Mouse (Mus musculus): Measurements from ENCODE around the gene Lmo3.

DNA sequence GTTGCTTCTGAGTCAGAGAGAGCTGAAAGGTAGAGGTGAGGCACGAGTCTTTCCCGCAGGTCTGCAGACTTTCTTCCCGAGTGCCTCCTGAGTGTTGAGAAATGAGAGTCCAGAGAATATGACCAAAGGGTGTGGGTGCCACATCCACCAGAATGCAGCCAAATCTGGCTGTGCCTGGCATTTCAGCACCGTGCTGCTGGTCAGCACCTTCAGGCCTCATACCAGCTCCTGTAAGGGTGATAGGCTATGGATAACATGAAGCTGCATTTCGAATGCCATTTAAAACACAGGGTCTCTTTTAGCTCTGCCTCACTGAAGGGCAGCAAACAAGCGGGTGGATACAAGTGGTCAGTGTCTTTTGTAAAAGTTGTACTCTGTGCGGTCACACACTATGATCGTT lies 1.5 kb upstream of the Lmo3 start:
- no peak for TF ChIP-seq CTCF (IDR thresholded peaks at IDR 0.05; ENCODE audit: borderline replicate concordance, insufficient read depth, low read length)
- no peak for TF ChIP-seq POLR2A (IDR thresholded peaks at IDR 0.05; ENCODE audit: low read depth, low read length)
